Mouse (Mus musculus): ENCODE data around the gene Spata21. TPM values are rescaled to one million over a fixed set of nuclear protein-coding genes. Genes with fewer than 3 reads are reported as not detected.
"Not testable (repeated sequence)": the region's sequence is repeated elsewhere in the genome, so short reads cannot be mapped to it uniquely, and the experiment has no call there.

Spata21 gene
- polyA plus RNA-seq, 1 experiment from 2014 or later, result 0.43 TPM

DNA sequence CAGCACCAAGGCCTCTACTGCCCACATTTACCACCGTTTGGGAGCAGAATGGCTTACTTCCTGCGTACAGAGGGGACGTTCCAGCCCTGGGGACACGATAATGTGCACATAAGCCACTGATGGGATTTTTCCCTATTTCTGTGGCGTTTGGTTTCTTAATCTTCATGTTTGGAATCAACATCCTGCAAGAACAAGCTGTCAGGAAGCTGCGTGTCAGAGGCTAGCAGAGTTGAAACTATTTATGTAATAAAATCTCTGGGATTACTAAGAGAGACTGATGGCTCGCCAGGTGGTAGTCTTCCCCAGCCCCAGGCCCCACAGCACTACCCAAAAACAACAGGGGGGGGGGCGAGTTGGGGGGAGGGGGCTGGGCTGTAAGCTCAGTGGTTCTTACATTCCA lies 45.1 kb downstream of the Spata21 start:
- Histone ChIP-seq H3K36me3 (no peaks in the 10 kb centered on the region), H3K27ac (replicated peaks) (no peak overlapping the region; the same call in 1 of the 2 replicates), H3K4me2 (no peak overlapping the region), H3K27me3 (no peaks in the 10 kb centered on the region), H3K9me3 (no peaks in the 10 kb centered on the region), H3K4me1 (replicated peaks) (peaks cover 70% of the 10 kb centered on the region), H3K4me3 (no peak overlapping the region), H3K9ac (no peak overlapping the region)
- ATAC-seq (ENCODE audit: low FRiP score, low read depth), result no peak
- WGBS, result 75% methylated on average over 7 of the region's 8 CpGs

- Histone ChIP-seq H3K9ac (no peak overlapping the region), H3K4me3 (no peak overlapping the region), H3K9me3 (no peaks in the 10 kb centered on the region), H3K27ac (replicated peaks) (peak overlapping the region; percentile 65), H3K27me3 (no peaks in the 10 kb centered on the region), H3K4me1 (replicated peaks) (peaks cover 74% of the 10 kb centered on the region), H3K4me2 (no peak overlapping the region), H3K36me3 (no peaks in the 10 kb centered on the region)
- peak; percentile 29; the same call in 1 of the 2 replicates for ATAC-seq (ENCODE audit: low FRiP score, low read depth)
- WGBS, result 19% methylated on average over 8 of the region's 8 CpGs
Observed at GRCm38 (mm10) chr4:141134031-141134441, 45.9 kb downstream of the Spata21 start.

- H3K4me2 ChIP-seq, result no peak overlapping the region
- H3K9me3 ChIP-seq, result no peaks in the 10 kb centered on the region
- H3K27ac ChIP-seq (replicated peaks), result peak overlapping the region; percentile 65
- no peak for ATAC-seq (ENCODE audit: low FRiP score, low read depth)
- H3K36me3 ChIP-seq, result no peaks in the 10 kb centered on the region
- H3K9ac ChIP-seq, result no peak overlapping the region
- H3K27me3 ChIP-seq, result no peaks in the 10 kb centered on the region
- H3K4me3 ChIP-seq, result no peak overlapping the region
- 77% methylated on average over 20 of the region's 20 CpGs for WGBS
- H3K4me1 ChIP-seq (replicated peaks), result peaks cover 74% of the 10 kb centered on the region
Observed at GRCm38 (mm10) chr4:141134751-141135530, 46.8 kb downstream of the Spata21 start.

GRCm38 (mm10) chr4:141136126-141136525 lies 48.0 kb downstream of the Spata21 start:
- 64% methylated on average over 7 of the region's 7 CpGs for WGBS
- no peak overlapping the region for H3K4me2 ChIP-seq
- no peaks in the 10 kb centered on the region for H3K36me3 ChIP-seq
- H3K9me3 ChIP-seq, result no peaks in the 10 kb centered on the region
- no peak overlapping the region for H3K4me3 ChIP-seq
- H3K27me3 ChIP-seq, result no peaks in the 10 kb centered on the region
- no peak overlapping the region for H3K9ac ChIP-seq
- no peak for ATAC-seq (ENCODE audit: low FRiP score, low read depth)
- no peak overlapping the region for H3K27ac ChIP-seq (replicated peaks)
- H3K4me1 ChIP-seq (replicated peaks), result peaks cover 67% of the 10 kb centered on the region

DNA sequence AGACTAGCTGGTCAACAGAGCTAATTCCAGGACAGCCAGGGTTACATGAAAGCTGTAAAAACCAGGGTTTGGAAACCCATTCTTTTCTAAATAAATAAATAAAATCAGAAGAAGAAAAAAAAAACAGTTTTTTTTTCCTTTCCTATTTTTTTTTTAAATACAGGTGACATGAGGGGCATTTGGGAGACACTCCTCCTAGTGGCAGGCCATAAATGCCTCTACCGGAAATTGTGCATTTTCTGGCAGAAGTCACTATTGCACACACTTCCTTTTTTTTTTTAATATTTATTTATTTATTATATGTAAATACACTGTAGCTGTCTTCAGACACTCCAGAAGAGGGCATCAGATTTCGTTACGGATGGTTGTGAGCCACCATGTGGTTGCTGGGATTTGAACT lies 49.6 kb downstream of the Spata21 start:
- 77% methylated on average over 3 of the region's 3 CpGs for WGBS
- H3K4me3 ChIP-seq; H3K27me3 ChIP-seq; H3K9ac ChIP-seq; H3K9me3 ChIP-seq; ATAC-seq (ENCODE audit: low FRiP score, low read depth); H3K36me3 ChIP-seq; H3K27ac ChIP-seq (replicated peaks): not testable (repeated sequence)
- Histone ChIP-seq H3K4me1 (replicated peaks) (peaks cover 52% of the 10 kb centered on the region), H3K4me2 (peak overlapping the region; percentile 86)

- Histone ChIP-seq H3K9me3 (no peaks in the 10 kb centered on the region), H3K4me3 (peak overlapping the region; percentile 79), H3K4me2 (peak overlapping the region; percentile 86), H3K9ac (peak overlapping the region; percentile 82), H3K27me3 (no peaks in the 10 kb centered on the region), H3K27ac (replicated peaks) (peak overlapping the region; percentile 96), H3K4me1 (replicated peaks) (peaks cover 45% of the 10 kb centered on the region), H3K36me3 (no peaks in the 10 kb centered on the region)
- ATAC-seq (ENCODE audit: low FRiP score, low read depth), result no peak
- WGBS, result 4% methylated on average over 29 of the region's 29 CpGs
Observed at GRCm38 (mm10) chr4:141138425-141139115, 50.4 kb downstream of the Spata21 start.

DNA sequence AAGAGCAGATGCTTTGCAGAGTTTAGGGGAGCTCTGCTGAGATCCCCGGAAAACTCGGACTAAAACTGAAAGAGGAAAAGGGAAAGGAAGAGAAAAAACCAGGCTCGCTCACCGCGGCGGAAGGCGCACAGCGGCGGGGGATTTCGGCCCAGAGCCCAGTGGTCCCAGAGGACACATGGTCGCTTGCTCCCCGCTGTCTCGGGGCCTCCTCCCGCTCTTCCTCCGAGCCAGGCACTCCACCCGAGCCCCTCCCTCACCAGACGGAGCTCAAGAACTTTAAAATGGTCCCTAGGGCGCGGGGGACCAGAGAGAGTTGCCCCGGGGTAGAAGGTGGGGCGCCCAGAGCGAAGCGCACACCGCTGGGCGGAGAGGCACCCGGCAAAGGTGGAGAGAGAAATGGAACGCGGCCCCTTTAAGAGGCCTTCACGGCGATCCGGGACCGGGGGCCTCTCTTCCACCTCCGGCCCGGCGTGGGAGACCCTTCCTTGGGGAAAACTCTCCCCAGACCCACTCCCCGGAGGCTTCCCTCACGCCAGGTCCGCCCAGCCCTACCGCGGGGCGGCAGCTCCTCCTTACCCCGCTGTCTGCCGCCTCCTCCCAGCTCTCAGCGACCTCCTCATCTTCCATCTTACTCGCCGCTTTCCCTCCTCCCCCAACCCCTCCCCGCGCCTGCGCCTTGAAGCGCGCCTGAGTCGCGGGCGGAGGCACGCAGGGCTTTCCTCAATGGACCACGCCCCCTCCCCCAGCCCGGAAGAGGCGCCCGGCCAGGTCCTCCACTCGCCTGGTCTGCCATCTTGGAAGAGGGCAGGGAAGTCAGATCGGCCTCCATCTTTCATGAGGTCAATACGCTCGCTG lies 51.2 kb downstream of the Spata21 start, which contains the start of gene Szrd1:
TSS of gene Szrd1 (minus strand) at position 660 of the 855 bp plus-strand sequence.
- Histone ChIP-seq H3K27me3 (no peaks in the 10 kb centered on the region), H3K9me3 (no peaks in the 10 kb centered on the region), H3K36me3 (no peaks in the 10 kb centered on the region), H3K4me3 (peak within 1 kb of the TSS; percentile 79), H3K4me2 (peak within 1 kb of the TSS; percentile 86), H3K9ac (peak within 1 kb of the TSS; percentile 82), H3K27ac (replicated peaks) (peak within 1 kb of the TSS; percentile 96), H3K4me1 (replicated peaks) (peaks cover 40% of the 10 kb centered on the region)
- WGBS, result under 1% methylated on average over 59 of the region's 63 CpGs
- peak; percentile 96 for ATAC-seq (ENCODE audit: low FRiP score, low read depth)

DNA sequence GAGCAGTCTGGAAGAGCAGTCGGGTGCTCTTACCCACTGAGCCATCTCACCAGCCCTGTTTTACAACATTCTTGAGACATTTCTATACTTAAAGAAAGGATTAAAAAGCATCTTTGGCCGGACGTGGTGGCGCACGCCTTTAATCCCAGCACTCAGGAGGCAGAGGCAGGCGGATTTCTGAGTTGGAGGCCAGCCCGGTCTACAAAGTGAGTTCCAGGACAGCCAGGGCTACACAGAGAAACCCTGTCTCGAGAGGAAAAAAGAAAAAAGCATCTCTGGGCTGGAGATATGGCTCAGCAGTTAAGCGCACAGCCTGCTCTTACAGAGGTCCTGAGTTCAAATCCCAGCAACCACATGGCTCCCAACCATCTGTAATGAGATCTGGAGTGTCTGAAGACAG lies 52.2 kb downstream of the Spata21 start:
- H3K4me3 ChIP-seq, result not testable (repeated sequence)
- H3K4me1 ChIP-seq (replicated peaks), result peaks cover 29% of the 10 kb centered on the region

GRCm38 (mm10) chr4:141140967-141141366 lies 52.8 kb downstream of the Spata21 start:
- Histone ChIP-seq H3K27me3 (no peaks in the 10 kb centered on the region), H3K4me2 (no peak overlapping the region), H3K27ac (replicated peaks) (no peak overlapping the region), H3K9ac (no peak overlapping the region), H3K9me3 (no peaks in the 10 kb centered on the region), H3K36me3 (no peaks in the 10 kb centered on the region), H3K4me3 (no peak overlapping the region), H3K4me1 (replicated peaks) (peaks cover 25% of the 10 kb centered on the region)
- ATAC-seq (ENCODE audit: low FRiP score, low read depth), result no peak
- 93% methylated on average over 6 of the region's 6 CpGs for WGBS

More for the DNA sequence above, 52.2 kb downstream of the Spata21 start:
- H3K9ac ChIP-seq; ATAC-seq (ENCODE audit: low FRiP score, low read depth); H3K4me2 ChIP-seq; H3K36me3 ChIP-seq; H3K9me3 ChIP-seq; H3K27ac ChIP-seq (replicated peaks); H3K27me3 ChIP-seq: not testable (repeated sequence)
- WGBS, result 92% methylated on average over 9 of the region's 9 CpGs

GRCm38 (mm10) chr4:141142285-141142811 lies 54.2 kb downstream of the Spata21 start:
- Histone ChIP-seq H3K4me3 (no peak overlapping the region), H3K9ac (no peak overlapping the region), H3K27me3 (no peaks in the 10 kb centered on the region), H3K9me3 (no peaks in the 10 kb centered on the region), H3K4me2 (no peak overlapping the region), H3K27ac (replicated peaks) (no peak overlapping the region), H3K4me1 (replicated peaks) (peaks cover 16% of the 10 kb centered on the region), H3K36me3 (no peaks in the 10 kb centered on the region)
- no peak for ATAC-seq (ENCODE audit: low FRiP score, low read depth)
- WGBS, result 29% methylated on average over 9 of the region's 9 CpGs

- 94% methylated on average over 10 of the region's 16 CpGs for WGBS
- not testable (repeated sequence) for H3K27ac ChIP-seq (replicated peaks); ATAC-seq (ENCODE audit: low FRiP score, low read depth); H3K4me2 ChIP-seq; H3K9ac ChIP-seq; H3K4me3 ChIP-seq; H3K9me3 ChIP-seq; H3K36me3 ChIP-seq; H3K27me3 ChIP-seq
- H3K4me1 ChIP-seq (replicated peaks), result peaks cover 19% of the 10 kb centered on the region
Observed at GRCm38 (mm10) chr4:141145124-141145523, 57.0 kb downstream of the Spata21 start.
